Mouse (Mus musculus) myocyte (in vitro differentiated cells): ENCODE results near the gene Mdfi. TPM values are rescaled to one million over a fixed set of nuclear protein-coding genes. Genes with fewer than 3 reads are reported as not detected.

Experiments
- H3K27me3 ChIP-seq: one replicate; pipeline ENCODE4 v1.6.1; 2011; ENCODE audit not compliant: control insufficient read depth, insufficient read depth, insufficient read length
- H3K36me3 ChIP-seq: one replicate; pipeline ENCODE4 v1.6.1; 2011; ENCODE audit not compliant: control insufficient read depth, insufficient read depth
- H3K4me2 ChIP-seq: one replicate; pipeline ENCODE4 v1.6.1; 2011; ENCODE audit warnings: low read depth, control low read depth
- H3K4me3 ChIP-seq: one replicate; pipeline ENCODE4 v1.5.1; 2011; ENCODE audit warnings: mild to moderate bottlenecking, control low read depth, moderate library complexity
- H3K79me2 ChIP-seq: one replicate; pipeline ENCODE4 v1.6.1; 2011; ENCODE audit not compliant: control insufficient read depth, insufficient read depth
- H3ac ChIP-seq: one replicate; pipeline ENCODE4 v1.6.1; 2011; ENCODE audit not compliant: control insufficient read depth, insufficient read length
- CEBPB ChIP-seq: IDR thresholded peaks from 2 replicates; pipeline ENCODE4 v1.6.1; 2011; ENCODE audit warnings: mild to moderate bottlenecking, moderate library complexity; ENCODE audit not compliant: poor library complexity, insufficient read depth, severe bottlenecking
- E2F4 ChIP-seq: IDR thresholded peaks from one replicate; pipeline ENCODE4 v1.6.1; 2011; ENCODE audit warnings: mild to moderate bottlenecking, control low read depth, moderate library complexity; ENCODE audit not compliant: insufficient read depth
- MAX ChIP-seq: IDR thresholded peaks from one replicate; pipeline ENCODE4 v1.6.1; 2011; ENCODE audit warnings: low read depth, mild to moderate bottlenecking, control low read depth
- MYOD1 ChIP-seq, 3 experiments: IDR thresholded peaks; one replicate each; pipeline ENCODE4 v1.6.1; 2011; ENCODE audit warnings: control low read depth in 2 of 3, low read depth in 2 of 3, mild to moderate bottlenecking in 2 of 3, moderate library complexity in 1 of 3; ENCODE audit not compliant: insufficient read length in 2 of 3, control insufficient read depth in 1 of 3
- MYOG ChIP-seq, 3 experiments: IDR thresholded peaks; one replicate each; pipeline ENCODE4 v1.6.1; 2011; ENCODE audit warnings: control low read depth in 2 of 3, low read depth in 2 of 3, mild to moderate bottlenecking in 2 of 3; ENCODE audit not compliant: insufficient read length in 2 of 3, control insufficient read depth in 1 of 3, insufficient read depth in 1 of 3
- POLR2A ChIP-seq: IDR thresholded peaks from one replicate; pipeline ENCODE4 v1.6.1; 2011; ENCODE audit warnings: low read depth, mild to moderate bottlenecking, control low read depth, moderate library complexity; ENCODE audit not compliant: insufficient read length
- POLR2AphosphoS2 ChIP-seq: IDR thresholded peaks from one replicate; pipeline ENCODE4 v1.6.1; 2011; ENCODE audit warnings: low read depth, control low read depth; ENCODE audit not compliant: insufficient read length
- REST ChIP-seq: IDR thresholded peaks from one replicate; pipeline ENCODE4 v1.6.1; 2011; ENCODE audit warnings: mild to moderate bottlenecking, control low read depth, moderate library complexity; ENCODE audit not compliant: insufficient read depth, insufficient read length
- SRF ChIP-seq: IDR thresholded peaks from one replicate; pipeline ENCODE4 v1.6.1; 2011; ENCODE audit warnings: low read depth; ENCODE audit not compliant: control insufficient read depth, insufficient read length
- TCF12 ChIP-seq: IDR thresholded peaks from one replicate; pipeline ENCODE4 v1.6.1; 2011; ENCODE audit warnings: mild to moderate bottlenecking, control low read depth; ENCODE audit not compliant: poor library complexity, insufficient read depth, severe bottlenecking
- TCF3 ChIP-seq: IDR thresholded peaks from one replicate; pipeline ENCODE4 v1.6.1; 2011; ENCODE audit warnings: low read depth, control low read depth; ENCODE audit not compliant: insufficient read length
- USF1 ChIP-seq: IDR thresholded peaks from one replicate; pipeline ENCODE4 v1.6.1; 2011; ENCODE audit warnings: low read depth, mild to moderate bottlenecking, control low read depth, moderate library complexity
- polyA plus RNA-seq: library from polyadenylated mRNA; unstranded; fragments of >200 nt; fragmentation: generic; extraction: Trizol; gene quantifications from one replicate; pipeline ENCODE4 v1.2.1, GENCODE M21; 2012; ENCODE audit warnings: missing spikeins

Gene Mdfi
- polyA plus RNA-seq, 1 experiment, result 1.1 TPM

GRCm38 (mm10) chr17:47833029-47833627, 1.4 kb downstream of the Mdfi start:
- H3ac ChIP-seq, result no peak overlapping the region
- H3K4me3 ChIP-seq, result no peak overlapping the region
- H3K27me3 ChIP-seq, result peaks cover 30% of the 10 kb centered on the region
- H3K36me3 ChIP-seq, result no peaks in the 10 kb centered on the region
- TF ChIP-seq USF1, result no peak
- no peak for TF ChIP-seq MYOG (IDR thresholded peaks at IDR 0.05; ENCODE audit: control insufficient read depth in 1 of 3, insufficient read depth in 1 of 3, insufficient read length in 2 of 3, low read depth in 2 of 3)
- no peak for TF ChIP-seq POLR2AphosphoS2
- TF ChIP-seq TCF3, result no peak
- TF ChIP-seq POLR2A, result no peak
- no peak for TF ChIP-seq E2F4
- H3K79me2 ChIP-seq, result no peaks in the 10 kb centered on the region
- peak overlapping the region; percentile 52 for H3K4me2 ChIP-seq

GRCm38 (mm10) chr17:47832501-47833028, 1.9 kb downstream of the Mdfi start:
- TF ChIP-seq TCF3 (no peak), SRF (no peak), MYOG (IDR thresholded peaks at IDR 0.05; ENCODE audit: control insufficient read depth in 1 of 3, insufficient read depth in 1 of 3, insufficient read length in 2 of 3, low read depth in 2 of 3) (no peak), MAX (no peak), MYOD1 (IDR thresholded peaks at IDR 0.05; ENCODE audit: control insufficient read depth in 1 of 3, insufficient read length in 2 of 3, low read depth in 2 of 3) (no peak), USF1 (no peak), E2F4 (no peak), REST (no peak), POLR2A (no peak), TCF12 (no peak), CEBPB (no peak), POLR2AphosphoS2 (no peak)
- no peaks in the 10 kb centered on the region for H3K36me3 ChIP-seq

GRCm38 (mm10) chr17:47831772-47832171, 2.7 kb downstream of the Mdfi start:
- no peak overlapping the region for H3K4me2 ChIP-seq
- no peaks in the 10 kb centered on the region for H3K79me2 ChIP-seq
- no peak overlapping the region for H3K4me3 ChIP-seq
- H3K36me3 ChIP-seq, result no peaks in the 10 kb centered on the region
- no peak for TF ChIP-seq MYOD1 (IDR thresholded peaks at IDR 0.05; ENCODE audit: control insufficient read depth in 1 of 3, insufficient read length in 2 of 3, low read depth in 2 of 3)
- TF ChIP-seq POLR2A, result no peak
- no peak for TF ChIP-seq TCF12
- TF ChIP-seq MYOG (IDR thresholded peaks at IDR 0.05; ENCODE audit: control insufficient read depth in 1 of 3, insufficient read depth in 1 of 3, insufficient read length in 2 of 3, low read depth in 2 of 3), result no peak
- no peak for TF ChIP-seq CEBPB
- TF ChIP-seq REST, result no peak
- TF ChIP-seq MAX, result no peak
- no peak for TF ChIP-seq POLR2AphosphoS2
- TF ChIP-seq TCF3, result no peak
- TF ChIP-seq SRF, result no peak
- no peak for TF ChIP-seq E2F4
- H3K27me3 ChIP-seq, result peaks cover 30% of the 10 kb centered on the region
- H3ac ChIP-seq, result no peak overlapping the region

More at GRCm38 (mm10) chr17:47832501-47833028, 1.9 kb downstream of the Mdfi start:
- H3K4me3 ChIP-seq, result no peak overlapping the region
- H3K27me3 ChIP-seq, result peaks cover 30% of the 10 kb centered on the region
- no peaks in the 10 kb centered on the region for H3K79me2 ChIP-seq
- H3K4me2 ChIP-seq, result no peak overlapping the region
- H3ac ChIP-seq, result no peak overlapping the region

- TF ChIP-seq POLR2AphosphoS2 (no peak), TCF3 (no peak), POLR2A (no peak), CEBPB (no peak), MAX (no peak), USF1 (no peak), REST (no peak), E2F4 (no peak), MYOD1 (IDR thresholded peaks at IDR 0.05; ENCODE audit: control insufficient read depth in 1 of 3, insufficient read length in 2 of 3, low read depth in 2 of 3) (no peak), TCF12 (no peak), SRF (no peak)
- H3ac ChIP-seq, result no peak overlapping the region
- no peak overlapping the region for H3K4me3 ChIP-seq
- H3K27me3 ChIP-seq, result peaks cover 30% of the 10 kb centered on the region
- H3K36me3 ChIP-seq, result no peaks in the 10 kb centered on the region
- no peaks in the 10 kb centered on the region for H3K79me2 ChIP-seq
- no peak overlapping the region for H3K4me2 ChIP-seq
Observed at GRCm38 (mm10) chr17:47831161-47831560, 3.3 kb downstream of the Mdfi start.

GRCm38 (mm10) chr17:47821339-47821738, 13.2 kb downstream of the Mdfi start:
- Histone ChIP-seq H3K4me3 (no peak overlapping the region), H3K27me3 (peaks cover 7% of the 10 kb centered on the region), H3K36me3 (no peaks in the 10 kb centered on the region), H3K4me2 (no peak overlapping the region), H3K79me2 (no peaks in the 10 kb centered on the region), H3ac (no peak overlapping the region)
- TF ChIP-seq REST, result no peak
- TF ChIP-seq SRF, result no peak
- no peak for TF ChIP-seq MYOD1 (IDR thresholded peaks at IDR 0.05; ENCODE audit: control insufficient read depth in 1 of 3, insufficient read length in 2 of 3, low read depth in 2 of 3)
